Comparison of ENCODE assay signal across 11 mouse cellular contexts in the genomic region with DNA sequence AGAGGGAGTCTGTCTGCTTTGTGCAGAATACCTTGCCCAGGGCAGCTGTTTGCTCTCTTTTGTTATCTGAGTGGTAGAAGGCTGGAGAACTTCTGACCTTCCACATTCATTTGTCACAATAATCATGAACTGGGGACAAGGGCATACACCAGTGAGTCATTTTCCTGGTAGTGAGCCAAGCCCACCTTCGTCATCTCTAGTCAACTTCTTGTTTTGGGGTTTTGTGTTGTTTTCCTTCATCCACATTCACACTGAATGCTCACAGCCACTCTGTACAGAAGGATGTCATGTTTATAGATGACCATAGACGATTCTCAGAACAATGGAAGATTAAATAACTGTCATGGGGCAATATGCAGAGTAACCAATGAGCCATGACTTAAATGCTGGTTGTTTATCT.
A peak's percentile ranks its signal among the peaks of the same experiment; 100 is the strongest.
DNase-seq lines count a peak whose midpoint lies in the region.
"Had no signal": no experiment of that assay in that cellular context is flagged by ENCODE, and none has a peak within 500 bp of the region (broad histone marks: within the 10 kb centered on the region; RNA-seq: fewer than 3 reads in every experiment).

No protein-coding gene starts in this region.

- peak; percentile 47 for DNase-seq in 416B (ENCODE audit: low read depth)
- DNase-seq in adrenal gland, adult 2 months, result peak; percentile 83
- peak; percentile 59 for DNase-seq in adrenal gland, postnatal 25 days
- peak; percentile 21 to 31 for DNase-seq in lung, postnatal 4 days
- no peak for DNase-seq in kidney, adult 18-20 months
- no peak for DNase-seq in gastrocnemius, postnatal 25 days
- DNase-seq: B cell, adult 2 months; cerebellum, adult 9-10 months; cerebellum, postnatal 25 days; heart, adult 2 months; heart, postnatal 14 days had no signal

Comparison
In these comparisons a context has a peak if more than half of its experiments do, and no peak if none do; other contexts are left out.
1. DNase-seq: peak in 416B (single experiment), adrenal gland, adult 2 months (single experiment), adrenal gland, postnatal 25 days (single experiment) and lung, postnatal 4 days (2 of 2); none in kidney, adult 18-20 months (single experiment) and gastrocnemius, postnatal 25 days (single experiment).